Mouse (Mus musculus): ENCODE measurements around the gene Leng9. TPM values are rescaled to one million over a fixed set of nuclear protein-coding genes. Genes with fewer than 3 reads are reported as not detected.
A peak's percentile ranks its signal among the peaks of the same experiment; 100 is the strongest.

Leng9 gene
- polyA plus RNA-seq, 1 experiment from 2014 or later = 2.5 TPM

DNA sequence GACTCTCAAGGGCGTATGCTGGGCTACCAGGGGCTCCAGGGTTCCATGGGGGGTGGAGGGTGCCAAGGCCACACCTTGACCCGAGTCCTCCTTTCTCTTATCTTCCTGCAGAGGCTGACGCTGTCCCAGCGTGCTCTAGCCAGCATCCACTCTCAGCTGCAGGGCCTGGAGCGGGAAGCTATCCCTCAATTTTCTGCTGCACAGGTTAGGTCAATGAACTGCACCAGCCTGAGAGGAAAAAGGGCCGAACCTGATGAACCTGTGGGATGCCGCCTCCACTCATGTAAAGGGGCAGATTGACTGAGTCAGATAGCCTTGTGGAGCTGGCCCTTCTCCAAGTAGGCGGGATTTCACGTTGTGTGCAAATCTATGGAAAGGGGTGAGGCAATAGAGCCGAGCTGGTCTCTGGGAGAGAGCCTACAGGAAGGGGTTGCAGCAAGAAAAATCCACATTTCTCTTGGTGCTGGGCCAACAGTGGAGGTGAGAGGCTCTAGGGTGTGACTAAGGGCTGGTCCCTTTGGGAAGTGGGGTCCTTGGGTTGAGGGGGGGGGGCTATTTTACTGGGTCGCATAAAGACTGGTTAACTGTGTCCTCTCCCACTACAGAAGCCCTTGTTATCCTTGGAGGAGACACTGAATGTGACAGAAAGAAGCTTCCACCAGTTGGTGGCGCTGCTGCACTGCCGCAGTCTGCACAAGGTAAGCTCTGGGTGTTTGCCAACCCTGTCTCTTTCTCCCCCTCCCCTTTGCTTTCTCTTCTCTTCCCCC, 19.3 kb downstream of the Leng9 start:
- H3K27me3 ChIP-seq = no peaks in the 10 kb centered on the region
- H3K36me3 ChIP-seq = peaks cover 42% of the 10 kb centered on the region
- 44% methylated on average over 13 of the region's 13 CpGs for WGBS
- H3K9me3 ChIP-seq = no peaks in the 10 kb centered on the region
- H3K4me3 ChIP-seq = no peak overlapping the region
- H3K27ac ChIP-seq (replicated peaks) = peak overlapping the region; percentile 58
- 0 out of 2 replicates have a peak overlapping the region, but pooled peaks have one; percentile 8 for H3K9ac ChIP-seq (replicated peaks)
- H3K4me1 ChIP-seq = peaks cover 15% of the 10 kb centered on the region; the same call in 1 of the 2 replicates
- peak; percentile 85 for ATAC-seq (ENCODE audit: low FRiP score, low read depth)
- 0 out of 2 replicates have a peak overlapping the region, but pooled peaks have one; percentile 1 for H3K4me2 ChIP-seq (replicated peaks)

DNA sequence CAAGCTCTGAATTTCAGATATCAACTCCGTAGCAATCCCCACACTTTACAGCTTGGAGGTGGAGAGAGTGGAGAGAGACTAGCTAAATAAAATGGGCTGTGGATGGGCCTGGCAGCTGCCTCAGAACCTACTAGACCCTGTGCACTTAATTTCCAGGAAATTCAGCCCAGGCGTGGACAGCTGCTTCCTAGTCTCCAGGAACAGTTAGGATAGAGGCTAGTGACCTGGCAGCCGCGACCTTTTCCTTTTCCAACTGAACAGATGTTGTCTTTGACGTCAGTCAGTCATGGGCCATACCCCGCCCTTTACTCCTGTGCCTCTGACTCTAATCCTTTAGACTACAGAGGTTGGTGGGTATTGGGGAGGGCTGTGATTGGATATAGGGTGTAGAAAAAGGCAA, 21.3 kb downstream of the Leng9 start:
- 66% methylated on average over 6 of the region's 6 CpGs for WGBS
- H3K36me3 ChIP-seq = peaks cover 47% of the 10 kb centered on the region
- H3K4me1 ChIP-seq = peaks cover 35% of the 10 kb centered on the region
- H3K9ac ChIP-seq (replicated peaks) = no peak overlapping the region
- no peaks in the 10 kb centered on the region for H3K9me3 ChIP-seq
- no peak for ATAC-seq (ENCODE audit: low FRiP score, low read depth)
- H3K27ac ChIP-seq (replicated peaks) = no peak overlapping the region
- no peaks in the 10 kb centered on the region for H3K27me3 ChIP-seq
- no peak overlapping the region for H3K4me3 ChIP-seq
- no peak overlapping the region for H3K4me2 ChIP-seq (replicated peaks)

DNA sequence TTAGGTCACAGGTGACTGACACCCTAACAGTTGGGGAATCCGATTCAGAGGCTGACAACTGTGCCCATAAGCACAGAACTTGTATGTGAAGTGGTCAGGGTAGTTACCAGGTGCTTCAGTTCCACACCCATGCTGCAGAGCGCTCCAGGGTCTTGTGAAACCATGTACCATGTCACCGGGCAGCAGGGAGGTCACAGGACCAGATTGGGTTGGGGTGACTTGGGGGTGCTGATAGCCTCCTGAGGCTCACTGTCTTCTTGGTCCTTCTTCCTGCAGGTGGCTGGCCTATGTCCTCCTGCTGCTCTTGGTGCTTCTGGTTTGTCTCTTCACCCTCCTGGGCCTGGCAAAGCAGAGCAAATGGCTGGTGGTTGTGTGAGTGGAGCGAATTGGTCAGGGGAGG, 22.3 kb downstream of the Leng9 start:
- Histone ChIP-seq H3K4me2 (replicated peaks) (no peak overlapping the region), H3K27me3 (no peaks in the 10 kb centered on the region), H3K27ac (replicated peaks) (no peak overlapping the region), H3K36me3 (peaks cover 37% of the 10 kb centered on the region), H3K4me1 (peaks cover 44% of the 10 kb centered on the region), H3K4me3 (no peak overlapping the region), H3K9me3 (no peaks in the 10 kb centered on the region), H3K9ac (replicated peaks) (no peak overlapping the region)
- ATAC-seq (ENCODE audit: low FRiP score, low read depth) = no peak
- 92% methylated on average over 4 of the region's 4 CpGs for WGBS

DNA sequence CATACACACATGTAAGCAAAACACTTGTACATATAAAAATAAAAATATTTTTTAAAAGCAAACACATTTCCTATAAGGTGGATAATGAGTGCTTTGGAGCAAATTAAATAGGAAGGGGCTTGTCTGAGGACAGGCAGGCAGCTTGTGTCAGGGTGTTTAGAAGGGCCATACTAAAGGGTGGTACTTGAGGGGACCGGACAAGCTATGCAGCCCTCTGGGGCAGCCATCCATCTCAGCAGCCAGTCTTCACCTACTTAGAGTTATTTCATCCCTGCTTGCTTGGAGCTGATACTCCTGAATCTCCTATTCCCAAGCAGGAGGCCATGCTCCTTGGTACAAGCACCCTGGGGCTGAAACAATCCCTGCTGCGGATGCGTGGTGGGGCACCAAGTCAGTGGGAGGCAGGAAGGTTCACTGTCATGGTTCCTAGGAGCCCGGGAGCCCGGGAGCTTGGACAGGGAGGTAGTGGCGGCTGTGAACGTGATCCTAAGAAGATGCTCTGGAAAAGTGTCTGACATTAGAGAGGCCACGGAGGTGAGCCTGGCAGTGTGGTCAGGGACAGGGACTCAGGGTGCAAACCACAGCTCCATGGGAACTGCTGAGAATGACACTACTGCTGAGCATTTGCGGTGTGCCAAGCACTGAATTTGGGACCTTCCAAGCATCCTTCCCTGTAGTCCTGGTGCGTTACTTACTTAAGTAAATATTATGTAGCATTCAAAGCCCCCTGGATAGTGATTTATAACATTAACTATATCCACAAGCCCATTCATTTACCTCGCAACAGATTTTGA, 23.0 kb downstream of the Leng9 start:
- H3K4me3 ChIP-seq = no peak overlapping the region
- WGBS = 88% methylated on average over 11 of the region's 11 CpGs
- no peaks in the 10 kb centered on the region for H3K27me3 ChIP-seq
- ATAC-seq (ENCODE audit: low FRiP score, low read depth) = no peak
- no peak overlapping the region for H3K9ac ChIP-seq (replicated peaks)
- H3K9me3 ChIP-seq = no peaks in the 10 kb centered on the region
- no peak overlapping the region for H3K4me2 ChIP-seq (replicated peaks)
- peaks cover 52% of the 10 kb centered on the region for H3K4me1 ChIP-seq
- H3K36me3 ChIP-seq = peaks cover 32% of the 10 kb centered on the region
- H3K27ac ChIP-seq (replicated peaks) = no peak overlapping the region

DNA sequence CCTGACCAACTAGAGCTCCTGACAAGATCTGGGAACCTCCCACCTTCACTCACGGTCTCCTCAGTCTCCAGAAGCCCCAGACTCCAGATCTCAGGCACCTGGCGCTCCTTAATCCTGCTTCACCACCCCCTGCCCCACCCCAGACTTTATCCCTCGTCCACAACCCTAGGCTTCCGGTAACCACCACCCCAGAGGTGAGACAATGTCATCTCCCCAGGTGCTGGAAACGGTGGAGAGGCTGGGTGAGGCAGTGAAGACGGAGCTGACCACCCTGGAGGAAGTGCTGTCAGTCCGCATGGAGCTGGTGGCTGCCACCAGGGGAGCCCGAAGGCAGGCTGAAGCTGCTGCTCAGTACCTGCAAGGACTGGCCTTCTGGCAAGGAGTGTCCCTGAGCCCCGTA, 24.9 kb downstream of the Leng9 start:
- Histone ChIP-seq H3K4me2 (replicated peaks) (peak overlapping the region; percentile 70; the same call in 1 of the 2 replicates), H3K4me3 (no peak overlapping the region), H3K9me3 (no peaks in the 10 kb centered on the region), H3K27ac (replicated peaks) (peak overlapping the region; percentile 96), H3K9ac (replicated peaks) (peak overlapping the region; percentile 39), H3K4me1 (peaks cover 57% of the 10 kb centered on the region), H3K27me3 (no peaks in the 10 kb centered on the region), H3K36me3 (peaks cover 28% of the 10 kb centered on the region)
- ATAC-seq (ENCODE audit: low FRiP score, low read depth) = no peak
- WGBS = 25% methylated on average over 9 of the region's 9 CpGs

DNA sequence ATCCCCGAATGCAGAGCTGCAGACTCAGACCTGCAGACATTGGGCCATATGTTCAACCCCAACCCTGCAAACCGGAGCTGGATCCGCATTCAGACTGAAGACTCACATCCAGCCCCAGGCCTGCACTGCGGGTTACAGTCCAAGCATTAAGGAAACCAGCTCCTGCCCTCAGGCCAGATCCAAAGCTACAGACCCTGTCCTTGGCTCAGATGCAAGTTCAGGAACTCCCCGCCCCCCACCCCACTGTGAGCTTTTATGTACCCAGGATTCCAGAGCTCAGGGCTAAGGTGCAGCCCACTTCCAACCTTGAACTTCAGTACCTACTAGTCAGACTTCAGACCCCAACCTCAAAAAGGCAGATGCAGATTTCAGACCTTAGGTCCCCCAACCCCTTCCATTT, 25.3 kb downstream of the Leng9 start:
- Histone ChIP-seq H3K4me1 (peaks cover 60% of the 10 kb centered on the region), H3K36me3 (peaks cover 28% of the 10 kb centered on the region), H3K9ac (replicated peaks) (peak overlapping the region; percentile 39), H3K4me2 (replicated peaks) (peak overlapping the region; percentile 70), H3K9me3 (no peaks in the 10 kb centered on the region), H3K4me3 (peak overlapping the region; percentile 28), H3K27me3 (no peaks in the 10 kb centered on the region), H3K27ac (replicated peaks) (peak overlapping the region; percentile 96)
- peak; percentile 1 for ATAC-seq (ENCODE audit: low FRiP score, low read depth)
- WGBS = 9% methylated on average over 5 of the region's 5 CpGs

DNA sequence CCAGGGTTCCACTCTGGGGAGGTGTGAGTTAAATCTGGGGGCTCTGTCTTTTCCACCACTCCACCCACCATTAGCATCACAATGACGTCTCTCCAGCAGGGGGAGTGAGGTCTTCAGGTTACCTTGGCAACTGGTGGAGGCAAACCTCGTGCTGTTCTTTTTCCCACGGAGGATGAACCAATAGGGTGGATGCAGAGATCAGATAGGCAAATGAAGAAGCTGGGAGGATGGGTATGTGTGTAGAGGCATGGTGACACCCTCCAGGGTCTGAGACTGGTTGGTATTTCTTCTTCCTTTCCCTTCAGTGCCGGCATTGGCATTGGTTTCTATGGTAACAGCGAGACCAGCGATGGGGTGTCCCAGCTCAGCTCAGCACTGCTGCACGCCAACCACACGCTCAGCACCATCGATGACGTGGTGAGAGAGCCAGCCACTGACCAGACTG, 25.8 kb downstream of the Leng9 start:
- Histone ChIP-seq H3K4me1 (peaks cover 61% of the 10 kb centered on the region), H3K4me3 (peak overlapping the region; percentile 28), H3K36me3 (peaks cover 28% of the 10 kb centered on the region), H3K9me3 (no peaks in the 10 kb centered on the region), H3K4me2 (replicated peaks) (peak overlapping the region; percentile 70), H3K9ac (replicated peaks) (peak overlapping the region; percentile 39), H3K27ac (replicated peaks) (peak overlapping the region; percentile 96), H3K27me3 (no peaks in the 10 kb centered on the region)
- ATAC-seq (ENCODE audit: low FRiP score, low read depth) = peak; percentile 86
- WGBS = 0% methylated on average over 10 of the region's 10 CpGs

DNA sequence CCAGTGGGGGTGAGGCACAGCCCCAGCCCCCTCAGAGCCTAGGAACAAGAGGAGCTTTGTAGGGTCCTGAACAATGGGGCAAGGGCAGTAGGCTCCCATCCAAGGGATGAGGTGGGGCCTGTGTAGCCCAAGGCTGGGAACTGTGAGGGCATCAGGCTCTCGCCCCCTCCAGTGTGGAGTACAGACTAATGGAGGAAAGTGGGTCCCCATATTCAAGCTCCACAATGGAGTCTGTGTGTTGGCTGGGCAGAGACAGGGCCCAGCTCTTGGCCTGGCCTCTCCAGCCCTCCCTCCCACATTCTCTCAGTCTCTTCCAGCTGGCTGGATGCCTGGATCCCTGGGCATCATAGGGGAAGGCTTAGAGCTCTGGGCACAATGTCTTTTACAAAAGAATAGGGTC, 26.4 kb downstream of the Leng9 start:
- Histone ChIP-seq H3K9ac (replicated peaks) (peak overlapping the region; percentile 17; the same call in 1 of the 2 replicates), H3K36me3 (peaks cover 28% of the 10 kb centered on the region), H3K4me2 (replicated peaks) (peak overlapping the region; percentile 70), H3K9me3 (no peaks in the 10 kb centered on the region), H3K27me3 (no peaks in the 10 kb centered on the region), H3K27ac (replicated peaks) (peak overlapping the region; percentile 96), H3K4me3 (peak overlapping the region; percentile 28), H3K4me1 (peaks cover 65% of the 10 kb centered on the region)
- ATAC-seq (ENCODE audit: low FRiP score, low read depth) = peak; percentile 74
- WGBS = 12% methylated on average over 1 of the region's 1 CpGs

DNA sequence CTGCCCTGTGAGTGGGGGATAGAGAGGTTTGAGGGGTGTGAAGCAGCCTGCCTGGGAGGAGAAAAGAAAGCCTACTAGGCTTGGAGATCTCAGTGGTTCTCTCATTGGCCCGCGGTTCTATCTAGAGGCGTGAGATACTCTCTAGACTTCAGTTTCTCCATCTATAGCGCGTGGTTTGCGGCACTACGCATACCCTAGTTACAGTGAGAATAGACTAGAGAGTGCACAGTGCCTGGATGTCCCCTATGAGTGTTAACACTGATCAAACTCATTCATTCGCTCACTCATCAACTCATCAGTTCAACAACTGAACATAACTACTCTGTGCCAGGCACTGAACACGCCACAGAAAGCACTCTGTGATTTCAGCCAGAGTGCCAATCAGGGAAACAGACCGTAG, 27.4 kb downstream of the Leng9 start:
- Histone ChIP-seq H3K27ac (replicated peaks) (peak overlapping the region; percentile 96), H3K9me3 (no peaks in the 10 kb centered on the region), H3K4me3 (peak overlapping the region; percentile 17; the same call in 1 of the 2 replicates), H3K27me3 (no peaks in the 10 kb centered on the region), H3K4me2 (replicated peaks) (peak overlapping the region; percentile 70), H3K36me3 (peaks cover 25% of the 10 kb centered on the region), H3K4me1 (peaks cover 65% of the 10 kb centered on the region), H3K9ac (replicated peaks) (peak overlapping the region; percentile 80; the same call in 1 of the 2 replicates)
- WGBS = 82% methylated on average over 10 of the region's 10 CpGs
- ATAC-seq (ENCODE audit: low FRiP score, low read depth) = no peak

DNA sequence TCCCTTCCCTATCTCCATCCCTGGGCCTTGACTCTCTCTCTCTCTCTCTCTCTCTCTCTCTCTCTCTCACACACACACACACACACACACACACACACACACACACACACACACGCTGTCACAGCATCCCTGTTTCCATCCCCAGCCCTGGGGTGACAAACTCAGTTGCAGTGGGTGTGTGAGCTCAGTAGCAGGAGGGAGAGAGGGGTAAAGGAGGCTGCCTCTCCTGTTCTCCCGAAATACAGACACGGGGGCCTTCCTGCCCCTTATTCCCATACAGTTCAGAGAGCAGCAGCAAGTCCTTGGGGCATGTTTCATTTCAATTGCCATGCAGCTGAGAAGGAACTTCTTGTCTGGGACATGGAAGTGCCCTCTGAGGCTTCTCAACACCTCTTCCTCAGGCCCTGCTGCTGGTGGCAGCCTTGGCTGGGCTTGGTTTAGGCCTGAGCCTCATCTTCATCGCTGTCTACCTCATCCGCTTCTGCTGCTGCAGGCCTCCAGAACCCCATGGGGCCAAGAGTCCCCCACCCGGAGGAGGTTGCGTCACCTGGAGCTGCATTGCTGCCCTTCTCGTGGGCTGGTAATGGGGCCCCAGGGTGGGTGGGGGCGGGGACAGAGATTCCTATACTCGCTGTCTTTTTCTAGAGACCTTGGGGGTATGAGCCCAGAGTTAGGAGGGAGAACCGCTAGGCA, 28.0 kb downstream of the Leng9 start:
- H3K4me1 ChIP-seq = peaks cover 65% of the 10 kb centered on the region
- peak overlapping the region; percentile 96 for H3K27ac ChIP-seq (replicated peaks)
- H3K9ac ChIP-seq (replicated peaks) = peak overlapping the region; percentile 80
- H3K4me3 ChIP-seq = peak overlapping the region; percentile 17
- 49% methylated on average over 11 of the region's 11 CpGs for WGBS
- H3K27me3 ChIP-seq = no peaks in the 10 kb centered on the region
- no peak for ATAC-seq (ENCODE audit: low FRiP score, low read depth)
- no peaks in the 10 kb centered on the region for H3K9me3 ChIP-seq
- peak overlapping the region; percentile 70 for H3K4me2 ChIP-seq (replicated peaks)
- H3K36me3 ChIP-seq = peaks cover 19% of the 10 kb centered on the region

DNA sequence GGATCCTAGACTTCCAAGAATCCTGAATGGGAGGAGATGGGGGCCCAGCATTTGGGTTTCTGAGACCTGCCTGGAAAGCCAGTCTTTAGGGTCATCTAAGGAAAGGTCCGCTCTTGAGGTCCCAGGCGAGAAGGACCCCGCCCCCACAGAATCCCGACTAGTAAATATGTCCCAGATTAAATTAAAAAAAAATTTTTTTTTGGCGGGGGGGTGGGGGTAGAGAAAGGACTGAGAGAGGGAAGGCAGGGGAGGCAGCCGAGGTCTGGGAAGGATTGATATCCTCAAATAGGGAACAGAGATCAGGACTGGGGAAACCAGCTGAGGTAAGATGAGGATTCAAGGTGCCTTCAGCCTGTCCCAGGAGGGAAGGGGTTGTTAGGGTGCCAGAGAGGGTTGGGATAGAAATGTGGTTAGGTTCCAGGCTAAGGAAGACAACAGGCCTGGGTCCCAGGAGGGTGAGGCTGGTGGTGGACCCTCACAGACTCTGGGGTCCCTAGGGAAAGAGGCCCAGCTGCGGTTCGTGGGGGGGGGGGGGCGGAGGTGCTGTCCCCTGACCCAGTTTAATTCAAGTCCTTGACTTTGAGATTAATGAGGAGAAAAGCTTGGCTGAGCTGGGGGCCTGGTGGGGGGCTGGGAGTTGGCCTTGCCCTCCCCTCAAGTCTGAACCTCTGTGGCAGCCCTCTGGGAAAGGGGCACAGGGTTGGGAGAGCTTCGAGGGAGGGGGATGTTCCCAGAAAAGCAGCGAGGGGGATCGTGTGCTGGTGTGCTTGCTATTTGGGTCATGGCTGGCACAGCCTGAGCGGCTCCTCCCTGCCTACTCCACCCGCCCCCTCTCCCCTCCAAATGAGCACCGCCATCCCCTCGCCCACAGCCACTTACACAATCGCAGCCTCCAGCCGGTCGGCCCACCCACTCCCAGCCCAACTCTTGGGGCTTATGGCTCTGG, 29.9 kb downstream of the Leng9 start:
- no peaks in the 10 kb centered on the region for H3K9me3 ChIP-seq
- peak overlapping the region; percentile 80 for H3K9ac ChIP-seq (replicated peaks)
- peak overlapping the region; percentile 96 for H3K27ac ChIP-seq (replicated peaks)
- no peaks in the 10 kb centered on the region for H3K27me3 ChIP-seq
- no peaks in the 10 kb centered on the region for H3K36me3 ChIP-seq
- 7% methylated on average over 18 of the region's 19 CpGs for WGBS
- H3K4me3 ChIP-seq = peak overlapping the region; percentile 67
- 0 out of 2 replicates have a peak, but pooled peaks have one; percentile 0 for ATAC-seq (ENCODE audit: low FRiP score, low read depth)
- peak overlapping the region; percentile 70 for H3K4me2 ChIP-seq (replicated peaks)
- peaks cover 57% of the 10 kb centered on the region for H3K4me1 ChIP-seq

All from midbrain, embryonic 12.5 days (tissue).